Mouse (Mus musculus) liver, embryonic 11.5 days (tissue): ENCODE data around the gene Cmas. TPM values are rescaled to one million over a fixed set of nuclear protein-coding genes. Genes with fewer than 3 reads are reported as not detected.
A peak's percentile ranks its signal among the peaks of the same experiment; 100 is the strongest.

Experiments used
- ATAC-seq: fragments of 200-750 bp; cut with Nextera tagmentation; replicated peaks from 2 replicates; pipeline ENCODE4 v1.8.0; 2017; ENCODE audit warnings: moderate number of reproducible peaks, mild to moderate bottlenecking, moderate TSS enrichment, moderate library complexity; ENCODE audit not compliant: low FRiP score
- DNase-seq: peaks from one replicate; pipeline ENCODE4 v3.0.0-alpha.2; 2017; ENCODE audit warnings: low spot score
- H3K27ac ChIP-seq: fragments of 300-500 bp; sonication (generic); 2 replicates; pipeline ENCODE4 v1.5.1; 2014; ENCODE audit warnings: mild to moderate bottlenecking, low read depth, low read length, control low read depth
- H3K27me3 ChIP-seq: fragments of 300-500 bp; sonication (generic); replicated peaks from 2 replicates; pipeline ENCODE4 v1.6.1; 2014; ENCODE audit warnings: low read length, mixed read lengths; ENCODE audit not compliant: control insufficient read depth, insufficient read depth
- H3K36me3 ChIP-seq: fragments of 300-500 bp; sonication (generic); 2 replicates; pipeline ENCODE4 v1.6.1; 2014; ENCODE audit warnings: mild to moderate bottlenecking, low read length, moderate library complexity, mixed read lengths; ENCODE audit not compliant: control insufficient read depth, insufficient read depth
- H3K4me1 ChIP-seq: fragments of 300-500 bp; sonication (generic); replicated peaks from 2 replicates; pipeline ENCODE4 v1.6.1; 2014; ENCODE audit warnings: low read length, mixed read lengths; ENCODE audit not compliant: control insufficient read depth, insufficient read depth
- H3K4me2 ChIP-seq: fragments of 300-500 bp; sonication (generic); 2 replicates; pipeline ENCODE4 v1.6.1; 2014; ENCODE audit warnings: mild to moderate bottlenecking, control low read depth, moderate library complexity
- H3K4me3 ChIP-seq: fragments of 300-500 bp; sonication (generic); 2 replicates; pipeline ENCODE4 v1.5.1; 2014; ENCODE audit warnings: low read depth, low read length, control low read depth
- H3K9ac ChIP-seq: fragments of 300-500 bp; sonication (generic); 2 replicates; pipeline ENCODE4 v1.6.1; 2014; ENCODE audit warnings: low read depth, low read length, control low read depth
- H3K9me3 ChIP-seq: fragments of 300-500 bp; sonication (generic); 2 replicates; pipeline ENCODE4 v1.6.1; 2016; ENCODE audit warnings: low read length, inconsistent platforms, mixed read lengths; ENCODE audit not compliant: control insufficient read depth
- WGBS: fragments of 180-500 bp; shearing (Covaris S2); extraction: QIAGEN DNeasy Blood & Tissue Kit; methylation state at CpG from one replicate; pipeline ENCODE4 v1.1.7; 2014; 5-methylcytosine and 5-hydroxymethylcytosine counted together
- polyA plus RNA-seq: library from polyadenylated mRNA; unstranded; fragments of >200 nt; fragmentation: Nextera tagmentation; extraction: Ambion mirVana; gene quantifications from 2 replicates; pipeline ENCODE4 v1.2.1, GENCODE M21; 2014

Cmas gene
- polyA plus RNA-seq, 1 experiment from 2014 or later = 93.0 TPM

GRCm38 (mm10) chr6:142804402-142804801, 47.9 kb downstream of the Cmas start, which contains the start of gene Sult6b2:
Gene Sult6b2, minus strand, starts transcription at chr6:142804502.
- H3K4me3 ChIP-seq = no peak within 1 kb of the TSS
- no peaks in the 10 kb centered on the region for H3K36me3 ChIP-seq
- DNase-seq = no peak
- H3K9me3 ChIP-seq = no peaks in the 10 kb centered on the region
- no peak within 1 kb of the TSS for H3K4me2 ChIP-seq
- H3K27me3 ChIP-seq = no peaks in the 10 kb centered on the region
- H3K27ac ChIP-seq = no peak within 1 kb of the TSS
- no peak for ATAC-seq
- H3K4me1 ChIP-seq = 0 out of 2 replicates have a peak, but pooled peaks cover 4% of the 10 kb centered on the region
- no peak within 1 kb of the TSS for H3K9ac ChIP-seq

- Histone ChIP-seq H3K36me3 (no peaks in the 10 kb centered on the region), H3K27ac (no peak overlapping the region), H3K9me3 (no peaks in the 10 kb centered on the region), H3K9ac (no peak overlapping the region), H3K27me3 (no peaks in the 10 kb centered on the region), H3K4me1 (0 out of 2 replicates have a peak, but pooled peaks cover 2% of the 10 kb centered on the region), H3K4me2 (no peak overlapping the region), H3K4me3 (no peak overlapping the region)
- ATAC-seq (peak; percentile 27; the same call in 1 of the 2 replicates), DNase-seq (no peak)
- 41% methylated on average over 4 of the region's 4 CpGs for whole genome bisulfite sequencing
Observed at GRCm38 (mm10) chr6:142806326-142806725, 49.8 kb downstream of the Cmas start.

- Histone ChIP-seq H3K4me1 (0 out of 2 replicates have a peak, but pooled peaks cover 2% of the 10 kb centered on the region), H3K27me3 (no peaks in the 10 kb centered on the region; the same call in 1 of the 2 replicates), H3K9me3 (no peaks in the 10 kb centered on the region), H3K9ac (no peak overlapping the region), H3K36me3 (no peaks in the 10 kb centered on the region), H3K4me2 (no peak overlapping the region), H3K4me3 (no peak overlapping the region), H3K27ac (no peak overlapping the region)
- DNase-seq (no peak), ATAC-seq (peak; percentile 54; the same call in 1 of the 2 replicates)
- 27% methylated on average over 6 of the region's 6 CpGs for WGBS
Observed at GRCm38 (mm10) chr6:142809373-142810098, 53.0 kb downstream of the Cmas start.

GRCm38 (mm10) chr6:142810239-142810638, 53.8 kb downstream of the Cmas start:
- no peak overlapping the region for H3K9ac ChIP-seq
- DNase-seq (no peak), ATAC-seq (no peak)
- WGBS = 38% methylated on average over 6 of the region's 6 CpGs
- no peak overlapping the region for H3K27ac ChIP-seq
- H3K4me2 ChIP-seq = no peak overlapping the region
- H3K9me3 ChIP-seq = no peaks in the 10 kb centered on the region
- no peaks in the 10 kb centered on the region for H3K36me3 ChIP-seq
- H3K4me3 ChIP-seq = no peak overlapping the region
- H3K4me1 ChIP-seq = 0 out of 2 replicates have a peak, but pooled peaks cover 2% of the 10 kb centered on the region
- H3K27me3 ChIP-seq = no peaks in the 10 kb centered on the region; the same call in 1 of the 2 replicates

GRCm38 (mm10) chr6:142812969-142813368, 56.5 kb downstream of the Cmas start:
- Histone ChIP-seq H3K36me3 (no peaks in the 10 kb centered on the region), H3K9ac (no peak overlapping the region), H3K27ac (no peak overlapping the region), H3K27me3 (no peaks in the 10 kb centered on the region; the same call in 1 of the 2 replicates), H3K4me3 (no peak overlapping the region), H3K9me3 (no peaks in the 10 kb centered on the region), H3K4me1 (0 out of 2 replicates have a peak, but pooled peaks cover 2% of the 10 kb centered on the region), H3K4me2 (no peak overlapping the region)
- 67% methylated on average over 5 of the region's 5 CpGs for WGBS
- ATAC-seq (no peak), DNase-seq (peak; percentile 28)

DNA sequence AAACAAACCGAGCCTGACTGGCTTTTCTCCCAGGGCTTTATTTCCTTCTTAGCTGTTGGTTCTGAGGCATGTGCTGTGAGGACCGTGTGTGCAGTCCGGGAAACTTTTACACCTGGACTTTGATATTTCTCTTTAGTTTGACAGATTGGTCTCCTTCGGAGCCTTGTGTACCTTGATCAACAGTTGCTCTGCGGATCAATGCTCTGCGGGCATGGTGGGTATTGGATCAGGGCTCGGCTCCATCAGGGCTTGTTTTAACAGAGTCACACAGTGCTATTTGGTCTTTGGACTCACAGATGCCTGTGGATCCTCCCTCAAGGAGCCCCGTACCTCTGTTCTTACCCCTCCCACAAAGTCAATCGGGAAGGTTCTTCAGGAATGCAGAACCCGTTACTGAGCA, 57.5 kb downstream of the Cmas start:
- H3K4me1 ChIP-seq = 0 out of 2 replicates have a peak, but pooled peaks cover 2% of the 10 kb centered on the region
- DNase-seq = peak; percentile 34
- H3K36me3 ChIP-seq = no peaks in the 10 kb centered on the region
- ATAC-seq = peak; percentile 51; the same call in 1 of the 2 replicates
- no peak overlapping the region for H3K9ac ChIP-seq
- H3K9me3 ChIP-seq = no peaks in the 10 kb centered on the region
- no peaks in the 10 kb centered on the region; the same call in 1 of the 2 replicates for H3K27me3 ChIP-seq
- no peak overlapping the region for H3K27ac ChIP-seq
- H3K4me2 ChIP-seq = peak overlapping the region; percentile 57; the same call in 1 of the 2 replicates
- H3K4me3 ChIP-seq = no peak overlapping the region
- WGBS = 58% methylated on average over 10 of the region's 10 CpGs

GRCm38 (mm10) chr6:142814495-142814921, 58.0 kb downstream of the Cmas start:
- DNase-seq (peak; percentile 77), ATAC-seq (no peak; the same call in 1 of the 2 replicates)
- H3K4me2 ChIP-seq = peak overlapping the region; percentile 57
- WGBS = 8% methylated on average over 15 of the region's 15 CpGs
- 0 out of 2 replicates have a peak, but pooled peaks cover 2% of the 10 kb centered on the region for H3K4me1 ChIP-seq
- peak overlapping the region; percentile 36 for H3K4me3 ChIP-seq
- no peaks in the 10 kb centered on the region; the same call in 1 of the 2 replicates for H3K27me3 ChIP-seq
- H3K27ac ChIP-seq = no peak overlapping the region
- no peak overlapping the region for H3K9ac ChIP-seq
- H3K9me3 ChIP-seq = no peaks in the 10 kb centered on the region
- no peaks in the 10 kb centered on the region for H3K36me3 ChIP-seq

DNA sequence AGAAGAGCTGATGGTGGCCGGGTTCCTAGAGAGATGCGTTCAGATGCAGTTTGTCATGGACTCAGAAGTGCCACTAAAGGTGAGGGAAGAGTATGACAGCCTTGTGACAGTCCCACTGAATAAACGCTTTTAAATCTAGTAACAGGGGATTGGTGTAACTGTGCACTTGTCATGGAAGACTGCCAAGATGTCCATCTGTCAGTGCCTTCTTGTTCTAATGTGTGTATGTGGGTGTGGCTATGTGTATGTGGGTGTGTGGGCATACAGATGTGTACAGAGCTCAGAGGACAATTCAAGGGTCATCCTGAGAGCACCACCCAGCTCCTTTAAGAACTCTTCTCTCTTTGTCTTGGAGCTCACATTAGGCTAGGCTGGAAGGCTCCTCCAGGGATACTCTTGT, 59.0 kb downstream of the Cmas start:
- H3K27ac ChIP-seq = no peak overlapping the region
- 84% methylated on average over 3 of the region's 3 CpGs for WGBS
- no peak for ATAC-seq

More for the DNA sequence above, 59.0 kb downstream of the Cmas start:
- no peaks in the 10 kb centered on the region for H3K9me3 ChIP-seq
- H3K4me2 ChIP-seq = no peak overlapping the region
- H3K9ac ChIP-seq = no peak overlapping the region
- DNase-seq = peak; percentile 15
- H3K27me3 ChIP-seq = no peaks in the 10 kb centered on the region; the same call in 1 of the 2 replicates
- H3K4me3 ChIP-seq = no peak overlapping the region
- no peaks in the 10 kb centered on the region for H3K4me1 ChIP-seq
- no peaks in the 10 kb centered on the region for H3K36me3 ChIP-seq
